Mouse (Mus musculus) ES-Bruce4 (cell line): ENCODE results near the gene Crybb3.

Source experiments
- CTCF ChIP-seq: IDR thresholded peaks from one replicate; pipeline ENCODE4 v1.8.1; 2011; ENCODE audit warnings: low read depth, low read length
- EP300 ChIP-seq: IDR thresholded peaks from 2 replicates; pipeline ENCODE4 v1.6.1; 2011; ENCODE audit warnings: low read depth, low read length; ENCODE audit not compliant: insufficient read depth
- POLR2A ChIP-seq: IDR thresholded peaks from one replicate; pipeline ENCODE4 v1.8.1; 2011; ENCODE audit warnings: low read length; ENCODE audit not compliant: insufficient read depth

- TF ChIP-seq CTCF (no peak), POLR2A (no peak), EP300 (no peak)
These were observed 30.7 kb downstream of the Crybb3 start for GRCm38 (mm10) chr5:113050581-113051185.
